Mouse (Mus musculus) layer of hippocampus, adult 9-10 months (tissue): ENCODE measurements at regions not wholly inside any gene's neighbourhood (a gene's known extent, or its start where the extent isn't known, plus 50 kb on each side); places are given as distances from the start of the nearest gene placed in this dataset.
A peak's percentile ranks its signal among the peaks of the same experiment; 100 is the strongest.

Experiments
- DNase-seq: peaks from one replicate; pipeline ENCODE4 v3.0.0; 2022; ENCODE audit warnings: low spot score

- no peak for DNase-seq
Measured at GRCm38 (mm10) chr8:11909146-11909545, 68.9 kb downstream of the Tex29 start.

- DNase-seq, result no peak
Measured at GRCm38 (mm10) chr8:11911639-11912450, 71.6 kb downstream of the Tex29 start.

GRCm38 (mm10) chr8:11912451-11913128, 72.3 kb downstream of the Tex29 start:
- DNase-seq, result no peak

- DNase-seq, result no peak
Measured at GRCm38 (mm10) chr8:11913129-11913900, 73.0 kb downstream of the Tex29 start.

GRCm38 (mm10) chr8:11914131-11914530, 73.9 kb downstream of the Tex29 start:
- no peak for DNase-seq

- no peak for DNase-seq
Measured at GRCm38 (mm10) chr8:11914681-11915474, 74.6 kb downstream of the Tex29 start.

- DNase-seq, result no peak
Measured at GRCm38 (mm10) chr8:11915721-11916120, 75.4 kb downstream of the Tex29 start.

GRCm38 (mm10) chr8:11919876-11920275, 79.6 kb downstream of the Tex29 start:
- DNase-seq, result no peak

GRCm38 (mm10) chr8:11923115-11923514, 82.8 kb downstream of the Tex29 start:
- no peak for DNase-seq

- peak; percentile 38 for DNase-seq
Measured at GRCm38 (mm10) chr8:11924165-11924564, 83.9 kb downstream of the Tex29 start.

GRCm38 (mm10) chr8:11942892-11943332, 102.6 kb downstream of the Tex29 start:
- DNase-seq, result peak; percentile 35

- no peak for DNase-seq
Measured at GRCm38 (mm10) chr8:11947766-11948165, 107.5 kb downstream of the Tex29 start.

- DNase-seq, result no peak
Measured at GRCm38 (mm10) chr8:11956268-11956667, 116.0 kb downstream of the Tex29 start.

GRCm38 (mm10) chr8:11957046-11957783, 116.9 kb downstream of the Tex29 start:
- peak; percentile 71 for DNase-seq

GRCm38 (mm10) chr8:11958176-11958575, 117.9 kb downstream of the Tex29 start:
- DNase-seq, result no peak

GRCm38 (mm10) chr8:11959466-11959865, 119.2 kb downstream of the Tex29 start:
- no peak for DNase-seq

- no peak for DNase-seq
Measured at GRCm38 (mm10) chr8:11963575-11963974, 123.3 kb downstream of the Tex29 start.

GRCm38 (mm10) chr8:11967670-11968069, 127.4 kb downstream of the Tex29 start:
- DNase-seq, result no peak

GRCm38 (mm10) chr8:11970515-11970914, 130.2 kb downstream of the Tex29 start:
- no peak for DNase-seq

GRCm38 (mm10) chr8:11973436-11973835, 133.2 kb downstream of the Tex29 start:
- DNase-seq, result no peak

- DNase-seq, result no peak
Measured at GRCm38 (mm10) chr8:11977121-11977520, 136.8 kb downstream of the Tex29 start.
